Comparison of ENCODE assay signal across 16 mouse cellular contexts in the genomic region with DNA sequence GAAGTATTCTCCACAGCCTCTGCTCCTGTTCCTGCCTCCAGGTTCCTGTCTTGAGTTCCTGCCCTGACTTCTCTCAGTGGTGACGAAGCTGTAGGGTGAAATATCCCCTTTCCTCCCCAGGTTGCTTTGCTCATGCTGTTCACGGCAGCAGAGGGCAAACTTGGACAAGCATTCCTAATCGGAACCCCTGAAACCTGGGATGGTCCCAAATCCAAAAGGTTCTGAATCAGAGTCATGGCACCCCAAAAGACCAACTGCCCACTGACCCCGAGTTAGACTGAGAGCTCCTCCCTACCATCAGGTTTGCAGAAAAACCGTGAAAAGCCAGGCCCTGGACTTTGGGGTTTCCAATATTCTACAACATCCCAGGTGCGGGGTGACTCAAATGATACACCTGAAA.
"Had no signal": no experiment of that assay in that cellular context is flagged by ENCODE, and none has a peak within 500 bp of the region (broad histone marks: within the 10 kb centered on the region; RNA-seq: fewer than 3 reads in every experiment).

No protein-coding gene starts in this region.

- DNase-seq: heart, postnatal 10 days; heart, postnatal 14 days; heart, postnatal 36 days; heart, postnatal 4 days; kidney, adult 11 months; kidney, adult 18-20 months; kidney, adult 2 months; kidney, adult 8-10 months; kidney, adult 9 months; kidney, postnatal 10 days; kidney, postnatal 14 days; kidney, postnatal 25 days; kidney, postnatal 36 days; kidney, postnatal 4 days; layer of hippocampus, adult 9-11 months; layer of hippocampus, postnatal 36 days had no signal
